Mouse (Mus musculus): ENCODE results near the gene Prkch.

Prkch gene

GRCm38 (mm10) chr12:73687077-73688035 is 102.8 kb downstream of the Prkch start:
- DNase-seq: no peak

- peak; percentile 16 for DNase-seq
Measured at GRCm38 (mm10) chr12:73692321-73692720, 107.7 kb downstream of the Prkch start.

GRCm38 (mm10) chr12:73693347-73693746 is 108.8 kb downstream of the Prkch start:
- peak; percentile 58 for DNase-seq

- DNase-seq: no peak
Measured at GRCm38 (mm10) chr12:73694690-73695089, 110.1 kb downstream of the Prkch start.

GRCm38 (mm10) chr12:73695110-73695509 is 110.5 kb downstream of the Prkch start:
- no peak for DNase-seq

GRCm38 (mm10) chr12:73696084-73696483 is 111.5 kb downstream of the Prkch start:
- no peak for DNase-seq

- DNase-seq: no peak
Measured at GRCm38 (mm10) chr12:73696946-73697345, 112.3 kb downstream of the Prkch start.

- DNase-seq: no peak
Measured at GRCm38 (mm10) chr12:73698436-73698835, 113.8 kb downstream of the Prkch start.

- no peak for DNase-seq
Measured at GRCm38 (mm10) chr12:73698841-73699240, 114.2 kb downstream of the Prkch start.

- DNase-seq: peak; percentile 28
Measured at GRCm38 (mm10) chr12:73699471-73700186, 115.0 kb downstream of the Prkch start.

- DNase-seq: no peak
Measured at GRCm38 (mm10) chr12:73700544-73701069, 116.0 kb downstream of the Prkch start.

GRCm38 (mm10) chr12:73701999-73702398 is 117.4 kb downstream of the Prkch start:
- DNase-seq: no peak

- DNase-seq: no peak
Measured at GRCm38 (mm10) chr12:73704382-73704781, 119.8 kb downstream of the Prkch start.

- DNase-seq: peak; percentile 30
Measured at GRCm38 (mm10) chr12:73705097-73705690, 120.6 kb downstream of the Prkch start.

- DNase-seq: no peak
Measured at GRCm38 (mm10) chr12:73708498-73708897, 123.9 kb downstream of the Prkch start.

GRCm38 (mm10) chr12:73708920-73709319 is 124.3 kb downstream of the Prkch start:
- DNase-seq: peak; percentile 53

- DNase-seq: no peak
Measured at GRCm38 (mm10) chr12:73710846-73711245, 126.2 kb downstream of the Prkch start.

GRCm38 (mm10) chr12:73712122-73712521 is 127.5 kb downstream of the Prkch start:
- DNase-seq: no peak

GRCm38 (mm10) chr12:73714589-73714988 is 130.0 kb downstream of the Prkch start:
- DNase-seq: no peak

- DNase-seq: no peak
Measured at GRCm38 (mm10) chr12:73715331-73715730, 130.7 kb downstream of the Prkch start.

- DNase-seq: no peak
Measured at GRCm38 (mm10) chr12:73715954-73716731, 131.5 kb downstream of the Prkch start.

GRCm38 (mm10) chr12:73718036-73718435 is 133.4 kb downstream of the Prkch start:
- no peak for DNase-seq

Measured in right cerebral cortex, adult 18-20 months (tissue).